ENCODE assay signal across 10 mouse cellular contexts in the genomic region with DNA sequence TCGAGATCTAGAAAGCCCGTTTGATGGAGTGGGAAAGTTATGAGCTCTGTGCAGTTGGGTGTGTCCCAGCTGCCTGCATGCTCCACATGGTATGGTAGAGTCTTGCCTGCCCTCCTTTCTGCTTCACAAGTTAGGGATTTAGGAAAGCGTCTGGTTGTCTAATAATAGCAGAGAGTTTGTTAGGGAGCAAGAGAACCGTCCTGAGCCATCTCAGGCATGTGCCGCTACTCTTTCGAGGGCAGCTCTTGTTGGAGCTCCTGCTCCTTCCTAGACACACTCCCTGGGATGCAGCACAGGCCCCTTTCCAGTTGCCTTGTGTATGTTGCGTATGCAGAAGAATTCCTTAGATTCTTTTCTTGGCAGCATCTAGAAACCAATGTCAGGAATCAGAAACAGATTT.
A peak's percentile ranks its signal among the peaks of the same experiment; 100 is the strongest.
DNase-seq lines count a peak whose midpoint lies in the region; ATAC-seq and TF ChIP-seq lines count a peak whose summit lies in the region.
"Had no signal": no experiment of that assay in that cellular context is flagged by ENCODE, and none has a peak within 500 bp of the region (broad histone marks: within the 10 kb centered on the region; RNA-seq: fewer than 3 reads in every experiment).

No protein-coding gene starts in this region.

- WGBS in heart, embryonic 10.5 days, result 39% methylated on average over 7 of the region's 7 CpGs
- 35% methylated on average over 7 of the region's 7 CpGs for WGBS in kidney, postnatal 0 days
- 26% methylated on average over 7 of the region's 7 CpGs for WGBS in embryonic facial prominence, embryonic 12.5 days
- 8% methylated on average over 7 of the region's 7 CpGs for WGBS in limb, embryonic 15.5 days

- peak overlapping the region; percentile 76 for H3K27ac ChIP-seq in heart, embryonic 10.5 days
- no peak overlapping the region for H3K27ac ChIP-seq in kidney, postnatal 0 days
- peak overlapping the region; percentile 74 for H3K27ac ChIP-seq in embryonic facial prominence, embryonic 12.5 days
- peak overlapping the region; percentile 88 for H3K27ac ChIP-seq in limb, embryonic 15.5 days

- peaks cover 48% of the 10 kb centered on the region for H3K4me1 ChIP-seq in heart, embryonic 10.5 days
- peaks cover 3% of the 10 kb centered on the region; the same call in 1 of the 2 replicates for H3K4me1 ChIP-seq in kidney, postnatal 0 days (replicated peaks; ENCODE audit: insufficient read depth, low read length)
- peaks cover 38% of the 10 kb centered on the region for H3K4me1 ChIP-seq in embryonic facial prominence, embryonic 12.5 days
- peaks cover 30% of the 10 kb centered on the region for H3K4me1 ChIP-seq in limb, embryonic 15.5 days

- H3K9me3 ChIP-seq in heart, embryonic 10.5 days, result no peaks in the 10 kb centered on the region
- no peaks in the 10 kb centered on the region for H3K9me3 ChIP-seq in kidney, postnatal 0 days (replicated peaks; ENCODE audit: low read length)
- H3K9me3 ChIP-seq in embryonic facial prominence, embryonic 12.5 days, result no peaks in the 10 kb centered on the region
- no peaks in the 10 kb centered on the region for H3K9me3 ChIP-seq in limb, embryonic 15.5 days

- H3K4me3 ChIP-seq in heart, embryonic 10.5 days, result no peak overlapping the region
- no peak overlapping the region for H3K4me3 ChIP-seq in kidney, postnatal 0 days (replicated peaks; ENCODE audit: low read depth, low read length)
- H3K4me3 ChIP-seq in embryonic facial prominence, embryonic 12.5 days, result no peak overlapping the region
- no peak overlapping the region for H3K4me3 ChIP-seq in limb, embryonic 15.5 days

- H3K36me3 ChIP-seq in heart, embryonic 10.5 days, result no peaks in the 10 kb centered on the region
- no peaks in the 10 kb centered on the region for H3K36me3 ChIP-seq in kidney, postnatal 0 days (ENCODE audit: insufficient read depth, low read length)
- H3K36me3 ChIP-seq in embryonic facial prominence, embryonic 12.5 days, result no peaks in the 10 kb centered on the region
- no peaks in the 10 kb centered on the region for H3K36me3 ChIP-seq in limb, embryonic 15.5 days

- no peak for DNase-seq in heart, embryonic 10.5 days (ENCODE audit: low spot score)
- no peak for DNase-seq in heart, postnatal 25 days (ENCODE audit: low spot score)
- peak; percentile 51 for DNase-seq in kidney, postnatal 0 days (ENCODE audit: low spot score)
- no peak for DNase-seq in kidney, postnatal 10 days
- no peak for DNase-seq in cerebellum, postnatal 4 days (ENCODE audit: low spot score in 2 of 2)
- DNase-seq: cerebellum, adult 8-10 months; thymus, postnatal 4 days had no signal

- no peak for TF ChIP-seq CTCF in kidney, postnatal 0 days (IDR thresholded peaks at IDR 0.05; ENCODE audit: low read depth)

- H3K27me3 ChIP-seq in heart, embryonic 10.5 days (ENCODE audit: insufficient read depth, poor library complexity, severe bottlenecking), result no peaks in the 10 kb centered on the region
- no peaks in the 10 kb centered on the region for H3K27me3 ChIP-seq in kidney, postnatal 0 days (ENCODE audit: insufficient read depth, low read length)
- H3K27me3 ChIP-seq in embryonic facial prominence, embryonic 12.5 days, result no peaks in the 10 kb centered on the region
- no peaks in the 10 kb centered on the region for H3K27me3 ChIP-seq in limb, embryonic 15.5 days

- no peak overlapping the region for H3K4me2 ChIP-seq in kidney, postnatal 0 days (ENCODE audit: low read length)
- no peak overlapping the region for H3K4me2 ChIP-seq in embryonic facial prominence, embryonic 12.5 days (replicated peaks)
- 0 out of 2 replicates have a peak overlapping the region, but pooled peaks have one; percentile 10 for H3K4me2 ChIP-seq in limb, embryonic 15.5 days

- no peak for ATAC-seq in kidney, postnatal 0 days (replicated peaks; ENCODE audit: low FRiP score, low read depth)
- ATAC-seq in embryonic facial prominence, embryonic 12.5 days (ENCODE audit: insufficient number of reproducible peaks, insufficient read depth, low FRiP score, low TSS enrichment), result no peak; the same call in 1 of the 2 replicates
- peak; percentile 50; the same call in 1 of the 2 replicates for ATAC-seq in limb, embryonic 15.5 days (ENCODE audit: insufficient number of reproducible peaks, low FRiP score, low TSS enrichment, low read depth)
- ATAC-seq in inflammation-experienced regulatory T-cells, adult 6 months, result no peak

- intact Hi-C loops in heart, postnatal 25 days (cut with DNase I), result no loop called here

- no peak overlapping the region for H3K9ac ChIP-seq in kidney, postnatal 0 days (ENCODE audit: low read depth, low read length)
- H3K9ac ChIP-seq in embryonic facial prominence, embryonic 12.5 days, result no peak overlapping the region
- no peak overlapping the region for H3K9ac ChIP-seq in limb, embryonic 15.5 days
